Mouse (Mus musculus) stomach, embryonic 16.5 days (tissue): ENCODE measurements at regions not wholly inside any gene's neighbourhood (a gene's known extent, or its start where the extent isn't known, plus 50 kb on each side); places are given as distances from the start of the nearest gene placed in this dataset.
A peak's percentile ranks its signal among the peaks of the same experiment; 100 is the strongest.

ENCODE experiments used
- ATAC-seq: fragments of 200-750 bp; cut with Nextera tagmentation; 2 replicates; pipeline ENCODE4 v1.8.0; 2017; ENCODE audit warnings: moderate number of reproducible peaks, moderate TSS enrichment; ENCODE audit not compliant: insufficient read depth, low FRiP score
- H3K27ac ChIP-seq: fragments of 300-500 bp; sonication (generic); 2 replicates; pipeline ENCODE4 v1.5.1; 2014; ENCODE audit warnings: low read length
- H3K27me3 ChIP-seq: fragments of 300-500 bp; sonication (generic); 2 replicates; pipeline ENCODE4 v1.6.1; 2014; ENCODE audit warnings: low read length, control low read depth, mixed read lengths; ENCODE audit not compliant: control insufficient read depth, insufficient read depth
- H3K36me3 ChIP-seq: fragments of 300-500 bp; sonication (generic); 2 replicates; pipeline ENCODE4 v1.6.1; 2014; ENCODE audit warnings: low read length; ENCODE audit not compliant: control insufficient read depth, insufficient read depth
- H3K4me1 ChIP-seq: fragments of 300-500 bp; sonication (generic); 2 replicates; pipeline ENCODE4 v1.6.1; 2014; ENCODE audit warnings: low read length, control low read depth, mixed read lengths; ENCODE audit not compliant: control insufficient read depth, insufficient read depth
- H3K4me2 ChIP-seq: fragments of 300-500 bp; sonication (generic); 2 replicates; pipeline ENCODE4 v1.6.1; 2014; ENCODE audit warnings: low read depth, low read length, mixed read lengths
- H3K4me3 ChIP-seq: fragments of 300-500 bp; sonication (generic); replicated peaks from 2 replicates; pipeline ENCODE4 v1.5.1; 2014; ENCODE audit warnings: mild to moderate bottlenecking, low read length
- H3K9ac ChIP-seq: fragments of 300-500 bp; sonication (generic); 2 replicates; pipeline ENCODE4 v1.6.1; 2014; ENCODE audit warnings: low read length
- H3K9me3 ChIP-seq: fragments of 300-500 bp; sonication (generic); replicated peaks from 2 replicates; pipeline ENCODE4 v1.6.1; 2016; ENCODE audit warnings: low read length, control low read depth; ENCODE audit not compliant: control insufficient read depth
- WGBS: fragments of 180-500 bp; shearing (Covaris S2); extraction: QIAGEN DNeasy Blood & Tissue Kit; methylation state at CpG from one replicate; pipeline ENCODE4 v1.1.7; 2014; 5-methylcytosine and 5-hydroxymethylcytosine counted together

- Histone ChIP-seq H3K9ac (no peak overlapping the region), H3K9me3 (no peaks in the 10 kb centered on the region), H3K4me2 (no peak overlapping the region), H3K4me1 (no peaks in the 10 kb centered on the region), H3K27ac (no peak overlapping the region), H3K36me3 (no peaks in the 10 kb centered on the region), H3K27me3 (no peaks in the 10 kb centered on the region), H3K4me3 (no peak overlapping the region)
- WGBS = 25% methylated on average over 3 of the region's 3 CpGs
- ATAC-seq = peak; percentile 62; the same call in 1 of the 2 replicates
Measured at GRCm38 (mm10) chr12:96476344-96476743, 784.3 kb downstream of the Flrt2 start.

- WGBS = 73% methylated on average over 1 of the region's 1 CpGs
- Histone ChIP-seq H3K4me2 (no peak overlapping the region), H3K4me3 (no peak overlapping the region), H3K27ac (no peak overlapping the region), H3K4me1 (no peaks in the 10 kb centered on the region), H3K36me3 (no peaks in the 10 kb centered on the region), H3K9ac (no peak overlapping the region), H3K9me3 (no peaks in the 10 kb centered on the region), H3K27me3 (no peaks in the 10 kb centered on the region)
- no peak for ATAC-seq
Measured at GRCm38 (mm10) chr12:96488448-96488960, 796.5 kb downstream of the Flrt2 start.

- Histone ChIP-seq H3K27me3 (no peaks in the 10 kb centered on the region), H3K4me2 (no peak overlapping the region), H3K9me3 (no peaks in the 10 kb centered on the region), H3K4me1 (no peaks in the 10 kb centered on the region), H3K36me3 (no peaks in the 10 kb centered on the region), H3K4me3 (no peak overlapping the region), H3K27ac (no peak overlapping the region), H3K9ac (no peak overlapping the region)
- 79% methylated on average over 1 of the region's 1 CpGs for WGBS
- no peak for ATAC-seq
Measured at GRCm38 (mm10) chr12:96509658-96510057, 817.6 kb downstream of the Flrt2 start.

GRCm38 (mm10) chr12:96558824-96559223 is 866.8 kb downstream of the Flrt2 start:
- Histone ChIP-seq H3K9ac (no peak overlapping the region), H3K4me3 (no peak overlapping the region), H3K4me1 (no peaks in the 10 kb centered on the region), H3K27ac (no peak overlapping the region), H3K9me3 (no peaks in the 10 kb centered on the region), H3K4me2 (no peak overlapping the region), H3K36me3 (no peaks in the 10 kb centered on the region), H3K27me3 (no peaks in the 10 kb centered on the region)
- WGBS = 61% methylated on average over 1 of the region's 1 CpGs
- no peak for ATAC-seq

- Histone ChIP-seq H3K27me3 (no peaks in the 10 kb centered on the region), H3K4me1 (no peaks in the 10 kb centered on the region), H3K27ac (no peak overlapping the region), H3K36me3 (no peaks in the 10 kb centered on the region), H3K4me2 (no peak overlapping the region), H3K9ac (no peak overlapping the region), H3K4me3 (no peak overlapping the region), H3K9me3 (no peaks in the 10 kb centered on the region)
- 0 out of 2 replicates have a peak, but pooled peaks have one; percentile 53 for ATAC-seq
- 41% methylated on average over 3 of the region's 3 CpGs for WGBS
Measured at GRCm38 (mm10) chr12:96594845-96595244, 902.8 kb downstream of the Flrt2 start.

- H3K4me2 ChIP-seq = no peak overlapping the region
- no peak overlapping the region for H3K9ac ChIP-seq
- no peak overlapping the region for H3K27ac ChIP-seq
- H3K9me3 ChIP-seq = no peaks in the 10 kb centered on the region
- H3K27me3 ChIP-seq = no peaks in the 10 kb centered on the region
- no peak overlapping the region for H3K4me3 ChIP-seq
- WGBS = 89% methylated on average over 2 of the region's 2 CpGs
- ATAC-seq = no peak
- no peaks in the 10 kb centered on the region for H3K36me3 ChIP-seq
- no peaks in the 10 kb centered on the region for H3K4me1 ChIP-seq
Measured at GRCm38 (mm10) chr12:96615134-96615533, 923.1 kb downstream of the Flrt2 start.

- Histone ChIP-seq H3K4me1 (no peaks in the 10 kb centered on the region), H3K27ac (no peak overlapping the region), H3K4me2 (no peak overlapping the region), H3K36me3 (no peaks in the 10 kb centered on the region), H3K9me3 (no peaks in the 10 kb centered on the region), H3K9ac (no peak overlapping the region), H3K27me3 (no peaks in the 10 kb centered on the region), H3K4me3 (no peak overlapping the region)
- no peak for ATAC-seq
- 68% methylated on average over 4 of the region's 4 CpGs for WGBS
Measured at GRCm38 (mm10) chr12:96615850-96616249, 923.8 kb downstream of the Flrt2 start.

- no peak overlapping the region for H3K4me3 ChIP-seq
- no peak overlapping the region for H3K4me2 ChIP-seq
- ATAC-seq = no peak
- H3K27me3 ChIP-seq = no peaks in the 10 kb centered on the region
- H3K4me1 ChIP-seq = no peaks in the 10 kb centered on the region
- H3K9ac ChIP-seq = no peak overlapping the region
- WGBS = 95% methylated on average over 2 of the region's 2 CpGs
- no peaks in the 10 kb centered on the region for H3K36me3 ChIP-seq
- no peaks in the 10 kb centered on the region for H3K9me3 ChIP-seq
- no peak overlapping the region for H3K27ac ChIP-seq
Measured at GRCm38 (mm10) chr12:96617226-96617625, 925.2 kb downstream of the Flrt2 start.
